Mouse (Mus musculus) brain, embryonic 14.5 days (tissue): ENCODE results near the gene Gm867. TPM values are rescaled to one million over a fixed set of nuclear protein-coding genes. Genes with fewer than 3 reads are reported as not detected.

Experiments used
- DNase-seq: peaks from one replicate; pipeline ENCODE4 v3.0.0-alpha.2; 2011; ENCODE audit warnings: low read depth
- CTCF ChIP-seq: fragments of 200-500 bp; IDR thresholded peaks from 2 replicates; pipeline ENCODE4 v1.5.1; 2012; ENCODE audit warnings: inconsistent platforms, mild to moderate bottlenecking, moderate library complexity, borderline replicate concordance; ENCODE audit not compliant: insufficient read depth, insufficient read length; ENCODE audit errors: extremely low read depth
- POLR2A ChIP-seq: fragments of 200-500 bp; IDR thresholded peaks from 2 replicates; pipeline ENCODE4 v1.6.1; 2012; ENCODE audit warnings: mild to moderate bottlenecking, inconsistent platforms, borderline replicate concordance; ENCODE audit not compliant: poor library complexity, insufficient read depth, insufficient read length, severe bottlenecking; ENCODE audit errors: extremely low read depth
- polyA plus RNA-seq: library from polyadenylated mRNA; depleted of rRNA; stranded (reverse); fragments of >200 nt; gene quantifications from 2 replicates; pipeline ENCODE4 v1.2.3, GENCODE M21; 2012; rRNA removed

Gm867 gene
- polyA plus RNA-seq, 1 experiment: 1.4 TPM

DNA sequence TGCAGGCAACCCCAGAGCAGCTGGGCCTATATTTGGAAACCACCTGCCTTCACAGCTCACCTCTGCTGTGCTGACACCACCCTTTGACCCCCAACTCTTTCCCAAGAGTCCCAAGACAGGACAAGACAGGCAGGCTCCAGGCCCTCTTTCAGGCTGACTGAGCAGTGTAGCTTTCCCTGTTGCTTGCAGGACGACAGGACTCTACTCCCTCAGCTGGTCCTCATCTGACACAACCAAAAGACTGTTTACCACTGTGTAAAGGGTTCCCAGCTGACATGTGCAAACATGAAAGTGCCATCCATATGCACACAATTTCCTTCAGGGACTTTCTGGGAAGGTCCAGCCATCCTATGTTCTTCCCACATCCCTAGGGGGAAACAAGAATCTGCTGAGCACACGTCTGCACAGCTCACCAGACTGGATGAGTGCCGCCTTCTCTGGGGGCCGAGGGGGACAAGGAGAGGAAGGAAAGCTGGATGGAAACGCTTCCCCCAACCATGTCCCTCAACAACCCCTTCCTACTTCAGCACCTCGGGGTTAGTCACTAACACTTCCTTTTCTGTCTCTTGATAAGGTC is 27.4 kb downstream of the Gm867 start:
- DNase-seq: no peak

DNA sequence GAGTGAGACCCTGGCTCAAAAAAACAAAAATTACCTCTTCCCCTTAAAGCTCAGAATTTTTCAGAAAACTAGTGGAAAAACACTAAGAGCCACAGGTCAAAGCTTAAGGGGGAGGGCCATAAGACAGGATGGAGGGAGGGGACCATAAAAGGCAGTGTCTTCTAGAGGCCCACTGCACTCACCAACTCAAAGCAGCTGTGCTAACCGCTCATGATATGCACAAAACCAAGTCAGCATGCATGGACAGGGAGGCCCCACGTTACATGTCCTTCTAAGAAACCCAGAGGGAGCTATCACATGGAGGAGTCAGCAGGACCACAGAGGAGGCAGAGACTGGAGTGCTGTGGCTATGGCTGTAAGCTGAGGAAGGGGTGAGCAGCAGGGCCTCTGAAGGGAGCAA is 29.8 kb downstream of the Gm867 start:
- no peak for TF ChIP-seq CTCF
- no peak for TF ChIP-seq POLR2A
- no peak for DNase-seq

More for the DNA sequence above, 27.4 kb downstream of the Gm867 start:
- TF ChIP-seq POLR2A (no peak), CTCF (no peak)

DNA sequence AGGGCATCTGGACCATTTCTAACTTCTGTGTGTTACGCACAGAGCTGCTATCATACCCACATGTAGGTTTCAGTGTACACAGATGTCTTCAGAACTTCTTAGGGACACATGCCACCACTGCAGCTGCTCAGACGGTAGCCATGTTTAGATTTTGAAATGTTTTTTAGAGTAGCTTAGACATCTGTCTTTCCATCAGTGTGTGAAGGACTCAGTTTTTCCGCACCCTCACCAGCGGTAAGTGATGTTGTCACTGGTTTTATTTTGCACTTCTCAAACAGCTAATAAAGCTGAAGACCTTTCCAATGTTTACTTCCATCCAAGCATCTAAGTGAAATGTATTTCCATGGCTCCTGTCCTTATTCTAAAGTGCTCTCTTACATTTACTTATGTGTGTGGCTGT is 33.6 kb downstream of the Gm867 start:
- TF ChIP-seq CTCF: no peak
- no peak for TF ChIP-seq POLR2A
- DNase-seq: no peak

DNA sequence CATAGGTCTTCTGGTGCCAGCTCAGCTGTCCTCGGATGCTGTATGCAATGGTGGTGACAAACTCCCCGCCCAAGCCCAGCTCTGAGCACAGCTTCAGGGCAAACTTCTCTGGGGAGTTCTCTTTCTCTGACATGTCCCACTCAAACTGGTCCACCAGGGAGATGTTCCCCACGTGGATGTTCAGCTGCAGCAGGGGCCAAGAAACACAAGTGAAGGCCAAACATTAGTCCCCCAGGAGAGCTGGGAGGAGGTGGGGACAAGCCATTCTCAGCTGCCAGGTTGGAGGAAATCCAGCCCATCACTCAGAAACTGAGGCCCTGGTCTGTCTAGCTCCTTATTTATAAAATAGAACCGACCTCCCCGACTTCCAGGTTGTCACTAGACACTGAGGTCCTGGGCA is 36.1 kb downstream of the Gm867 start:
- TF ChIP-seq CTCF (no peak), POLR2A (no peak)
- DNase-seq: no peak

DNA sequence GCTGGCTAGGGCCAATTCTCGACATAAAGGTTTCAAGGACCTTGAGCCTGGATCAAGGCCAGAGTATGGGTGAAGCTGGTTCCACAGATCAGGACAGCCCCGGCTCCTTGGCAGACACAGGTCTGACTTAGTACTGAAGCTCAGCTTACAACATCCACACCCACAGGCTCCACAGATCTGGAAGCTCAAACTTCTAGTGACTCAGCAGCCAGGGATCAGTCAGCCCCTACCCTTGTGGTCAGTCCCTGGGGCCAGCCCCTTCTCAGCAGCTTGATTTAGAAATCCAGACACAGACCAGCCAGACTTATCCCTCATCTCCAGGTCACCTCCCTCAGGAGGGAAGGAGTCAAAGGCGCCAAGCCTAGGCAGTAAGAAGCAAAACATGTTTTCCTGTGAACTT is 41.6 kb downstream of the Gm867 start:
- no peak for TF ChIP-seq POLR2A
- no peak for TF ChIP-seq CTCF
- no peak for DNase-seq

DNA sequence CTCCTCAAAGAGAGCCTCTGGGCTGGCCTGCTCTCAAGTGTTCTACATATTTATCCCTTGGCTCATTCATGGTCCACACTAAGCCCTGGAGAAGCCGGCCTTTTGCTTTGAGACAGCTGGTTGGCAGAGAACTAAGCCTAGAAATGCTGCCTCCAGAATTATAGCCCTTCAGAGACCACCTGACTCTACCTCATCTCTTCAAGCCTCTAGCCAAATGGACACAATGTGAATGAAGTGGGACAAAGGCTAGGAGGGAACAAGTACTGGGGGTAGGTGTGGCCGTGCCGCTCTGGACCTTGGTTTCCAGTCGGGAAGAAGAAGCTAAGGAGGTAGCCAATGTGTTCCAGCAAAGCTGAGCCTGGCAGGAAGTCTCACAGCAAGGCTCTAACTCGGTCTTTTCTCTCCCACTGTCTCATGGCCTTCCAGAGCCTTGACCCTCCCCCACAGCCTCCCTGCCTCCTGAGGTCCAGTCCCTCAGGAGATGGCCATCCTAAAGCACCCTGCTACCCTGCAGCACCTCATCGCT is 42.4 kb downstream of the Gm867 start:
- DNase-seq: no peak
- TF ChIP-seq POLR2A (no peak), CTCF (no peak)

DNA sequence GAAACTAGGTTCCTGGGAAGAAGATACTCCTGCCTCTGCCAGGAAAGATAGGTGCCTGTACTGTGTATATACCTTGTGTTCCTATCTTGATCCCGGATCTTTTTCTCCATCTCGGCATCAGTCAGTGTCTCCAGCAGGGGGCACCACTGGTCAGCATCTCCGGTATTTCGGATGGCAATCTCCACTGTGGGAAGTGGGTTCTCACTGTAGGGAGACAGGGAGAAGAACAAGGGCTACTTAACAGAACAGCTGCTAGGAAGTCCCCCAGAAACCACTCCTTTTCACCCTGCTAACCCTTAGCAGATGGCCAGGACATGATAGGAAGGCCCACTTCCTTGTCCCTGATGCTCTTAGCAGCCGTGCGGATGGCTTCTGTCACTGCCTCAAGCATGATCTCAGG is 43.1 kb downstream of the Gm867 start:
- peak; percentile 68 for DNase-seq
- TF ChIP-seq CTCF (peak; percentile 82; the same call in 1 of the 2 replicates), POLR2A (no peak)

DNA sequence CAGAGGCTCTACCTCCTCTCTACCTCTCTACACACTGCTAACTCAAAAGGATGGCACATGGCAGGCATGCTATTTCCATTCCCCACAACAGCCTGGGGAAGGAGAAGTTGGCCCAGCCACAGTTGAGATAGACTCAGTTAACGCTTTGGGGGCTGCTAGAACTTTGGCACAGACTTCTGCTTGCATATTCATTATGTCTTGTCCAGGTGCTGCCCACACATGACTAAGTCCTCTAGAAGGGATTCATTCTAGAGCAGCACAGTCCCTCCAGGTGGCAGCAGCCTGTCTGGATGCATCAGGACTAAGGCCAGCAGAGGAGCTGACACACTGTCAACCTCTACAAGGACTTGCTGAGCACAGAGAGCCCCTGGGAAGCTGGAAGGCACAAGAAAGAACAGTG is 44.3 kb downstream of the Gm867 start:
- TF ChIP-seq POLR2A: no peak
- no peak for TF ChIP-seq CTCF
- DNase-seq: no peak

DNA sequence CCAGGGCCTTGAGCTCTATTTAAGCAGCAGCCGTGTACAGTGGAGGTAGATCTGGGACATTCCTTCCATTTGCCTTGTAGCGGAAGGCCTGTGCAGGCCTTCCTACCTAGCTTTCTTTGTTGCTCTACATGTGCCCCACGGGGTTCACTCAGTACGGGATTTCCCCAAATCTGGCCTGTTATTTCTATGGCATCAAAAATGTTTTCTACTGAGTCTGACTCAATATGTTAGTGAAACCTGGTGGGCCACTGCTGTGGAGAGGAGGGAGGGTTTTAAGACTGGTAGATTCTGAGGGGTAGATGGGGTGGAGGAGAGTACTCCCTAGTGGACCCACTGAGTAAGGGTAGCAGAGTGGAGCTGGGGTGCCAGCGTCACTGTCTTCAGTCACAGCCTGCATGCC is 44.7 kb downstream of the Gm867 start:
- no peak for DNase-seq
- no peak for TF ChIP-seq POLR2A
- TF ChIP-seq CTCF: no peak

DNA sequence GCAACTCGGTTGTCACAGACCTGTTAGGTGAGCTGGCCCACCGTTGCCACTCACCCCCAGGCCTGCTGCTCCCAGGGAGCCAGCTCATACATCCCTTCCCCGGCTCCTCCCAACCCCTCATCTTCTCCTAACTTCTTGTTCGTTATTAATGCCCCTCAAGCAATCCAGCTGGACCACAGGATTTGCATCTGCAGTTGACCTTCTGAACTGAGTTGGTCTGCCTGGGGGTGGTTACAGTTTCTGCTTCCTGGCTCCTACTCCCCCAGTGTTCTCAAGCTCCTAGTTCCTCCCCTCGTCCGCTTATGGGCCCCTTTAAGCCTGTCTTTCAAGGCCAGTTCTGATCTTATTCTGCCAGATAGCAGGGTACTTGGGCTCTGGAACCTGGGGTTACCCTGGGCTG is 45.9 kb downstream of the Gm867 start:
- no peak for DNase-seq
- TF ChIP-seq CTCF (no peak), POLR2A (no peak)

DNA sequence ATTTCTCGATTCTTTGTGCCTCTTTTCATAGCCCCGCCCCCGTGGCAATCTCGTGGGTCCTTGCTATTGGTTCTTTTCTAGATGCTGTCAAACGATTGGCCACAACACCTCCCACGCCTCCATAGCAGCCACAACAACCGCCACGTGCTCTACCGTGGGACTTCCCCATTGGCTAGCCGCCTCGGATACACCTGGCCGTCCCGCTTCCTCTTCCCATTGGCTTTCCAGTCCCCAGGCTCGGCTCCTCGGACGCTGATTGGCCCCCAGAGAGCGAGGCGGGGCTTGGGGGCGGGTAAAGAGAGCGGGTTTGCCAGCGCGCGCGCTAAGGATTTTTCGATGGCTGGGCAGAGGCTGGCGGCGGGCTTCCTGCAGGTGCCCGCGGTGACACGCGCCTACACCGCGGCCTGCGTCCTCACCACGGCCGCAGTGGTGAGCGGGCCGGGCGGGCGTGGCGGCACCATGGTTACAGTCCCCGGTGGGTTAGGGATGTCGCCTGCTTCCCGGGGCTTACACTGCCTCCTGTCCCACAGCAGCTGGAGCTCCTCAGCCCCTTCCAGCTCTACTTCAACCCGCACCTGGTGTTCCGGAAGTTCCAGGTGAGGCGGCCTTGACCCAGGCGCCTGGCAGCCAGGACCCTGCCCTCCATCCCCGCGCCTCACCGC is 47.3 kb downstream of the Gm867 start, which contains the start of gene Derl3:
Gene Derl3 (plus strand): TSS at position 325 of the 662 bp plus-strand sequence.
- peak; percentile 99 for DNase-seq
- no peak for TF ChIP-seq POLR2A
- no peak for TF ChIP-seq CTCF

DNA sequence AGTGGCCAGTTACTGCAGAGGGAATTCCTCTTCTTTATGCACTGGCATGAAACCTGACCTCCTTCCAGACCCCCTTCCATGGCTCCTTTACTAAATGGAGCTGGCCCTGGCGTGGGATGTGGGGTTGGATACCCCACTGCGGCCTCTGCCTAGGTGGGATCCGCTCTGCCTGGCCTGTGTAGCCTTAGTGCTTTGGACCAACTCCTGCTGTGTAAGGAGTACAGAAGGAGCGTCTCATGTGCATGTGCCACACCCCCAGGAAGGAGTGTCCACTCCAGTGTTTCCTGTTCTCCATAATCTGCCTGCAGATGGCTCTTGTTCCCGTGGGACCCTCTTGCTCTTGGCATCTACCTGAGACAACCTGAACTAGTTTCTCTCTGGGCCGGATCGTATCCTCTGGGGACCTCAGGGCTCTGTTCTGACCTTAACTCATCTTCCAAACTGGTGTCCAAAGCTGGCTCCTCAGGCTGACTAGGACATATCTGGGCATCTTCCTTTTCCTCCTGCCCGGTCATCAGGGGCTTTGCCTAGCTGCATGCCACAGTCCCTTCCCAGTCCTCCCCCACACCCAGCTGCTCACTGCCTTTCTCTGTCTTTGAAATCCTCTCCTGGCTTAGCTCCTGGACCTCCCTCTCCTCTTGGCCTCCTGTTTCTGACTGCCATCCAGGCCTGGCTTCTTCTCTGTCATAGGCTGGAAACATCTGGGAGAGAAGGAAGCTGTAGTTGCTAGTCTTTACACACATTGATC is 50.9 kb downstream of the Gm867 start:
- no peak for DNase-seq
- no peak for TF ChIP-seq POLR2A
- TF ChIP-seq CTCF: no peak

Other genes with a start within 250 kb of the Gm867 start
- gene Cabin1, start 176.3 kb downstream of the Gm867 start, polyA plus RNA-seq: 43.8 and 56.6 TPM in 2 replicates
- gene Ddt, start 167.3 kb downstream of the Gm867 start, polyA plus RNA-seq: 55.9 and 69.3 TPM in 2 replicates
- gene Gm20441, start 159.7 kb downstream of the Gm867 start, polyA plus RNA-seq: not detected in 2 replicates
- gene Gstt3, start 159.3 kb downstream of the Gm867 start, polyA plus RNA-seq: 1.1 TPM in 2 replicates
- 11.5 and 13.4 TPM in 2 replicates for gene Gstt1, start 142.1 kb downstream of the Gm867 start, polyA plus RNA-seq
- gene Gstt4, start 118.1 kb downstream of the Gm867 start, polyA plus RNA-seq: not detected in 2 replicates
- gene Gstt2, start 103.2 kb downstream of the Gm867 start, polyA plus RNA-seq: 7.7 and 9.2 TPM in 2 replicates
- 1,693 and 2,722 TPM in 2 replicates for gene Mif, start 80.4 kb downstream of the Gm867 start, polyA plus RNA-seq
- gene Derl3, start 47.3 kb downstream of the Gm867 start, polyA plus RNA-seq: 1.7 and 5.7 TPM in 2 replicates
- 129 and 165 TPM in 2 replicates for gene Smarcb1, start 19.1 kb downstream of the Gm867 start, polyA plus RNA-seq
- 28.6 and 40.4 TPM in 2 replicates for gene Chchd10, start 7.5 kb downstream of the Gm867 start, polyA plus RNA-seq
- 28.8 and 38.5 TPM in 2 replicates for gene Mmp11, start 4.2 kb downstream of the Gm867 start, polyA plus RNA-seq
- gene Vpreb3, start 2.4 kb upstream of the Gm867 start, polyA plus RNA-seq: 0.16 TPM in 1 of 2 replicates, not detected in the other
- 0.05 TPM in 2 replicates for gene Gm5134, start 13.8 kb upstream of the Gm867 start, polyA plus RNA-seq
- 10.8 and 12.3 TPM in 2 replicates for gene Zfp280b, start 92.0 kb upstream of the Gm867 start, polyA plus RNA-seq
- gene Slc5a4b, start 170.3 kb upstream of the Gm867 start, polyA plus RNA-seq: not detected in 2 replicates
- gene Slc5a4a, start 206.8 kb upstream of the Gm867 start, polyA plus RNA-seq: 0.18 and 0.37 TPM in 2 replicates